Mouse (Mus musculus): Measurements from ENCODE around the gene Lrrc23.

DNA sequence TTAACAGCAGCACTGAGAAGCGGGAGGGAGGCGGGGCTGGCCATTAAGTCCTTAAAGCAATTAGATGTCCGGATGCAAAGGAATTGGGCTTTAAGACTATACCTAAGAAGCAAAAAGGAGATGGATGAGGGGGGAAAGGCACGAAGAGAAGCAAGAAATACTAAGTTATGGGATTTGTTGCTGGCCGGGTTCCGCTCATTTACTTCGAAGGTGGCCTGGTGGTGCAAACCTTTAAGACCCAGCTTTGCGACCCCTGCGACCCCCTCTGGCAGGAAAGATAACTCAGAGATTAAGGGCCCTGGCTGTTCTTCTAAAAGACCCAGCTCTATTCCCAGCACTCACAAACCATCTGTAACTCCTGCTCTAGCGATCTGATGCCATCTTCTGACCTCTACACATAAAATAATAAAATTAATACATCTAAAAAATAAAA, 473 bp upstream of the Lrrc23 start:
- TF ChIP-seq CTCF (IDR thresholded peaks at IDR 0.05; ENCODE audit: extremely low read depth, insufficient read length, insufficient replicate concordance, low read depth, low read length) (no peak), POLR2A (IDR thresholded peaks at IDR 0.05; ENCODE audit: low read depth, low read length) (no peak)
